Mouse (Mus musculus): ENCODE measurements at regions not wholly inside any gene's neighbourhood (a gene's known extent, or its start where the extent isn't known, plus 50 kb on each side); places are given as distances from the start of the nearest gene placed in this dataset.

GRCm38 (mm10) chr2:159284525-159285189 is 490.1 kb downstream of the Dhx35 start:
- no peaks in the 10 kb centered on the region for H3K9me3 ChIP-seq
- ATAC-seq (ENCODE audit: insufficient number of reproducible peaks, insufficient read depth, low FRiP score, low TSS enrichment, low read depth) = no peak
- 84% methylated on average over 8 of the region's 8 CpGs for WGBS

GRCm38 (mm10) chr2:159287996-159288563 is 493.5 kb downstream of the Dhx35 start:
- Histone ChIP-seq H3K4me3 (replicated peaks) (no peak overlapping the region), H3K27me3 (no peaks in the 10 kb centered on the region; the same call in 1 of the 2 replicates), H3K4me1 (replicated peaks) (peaks cover 4% of the 10 kb centered on the region; the same call in 1 of the 2 replicates), H3K27ac (no peak overlapping the region), H3K4me2 (no peak overlapping the region), H3K9ac (replicated peaks) (no peak overlapping the region), H3K36me3 (no peaks in the 10 kb centered on the region), H3K9me3 (no peaks in the 10 kb centered on the region)
- 50% methylated on average over 6 of the region's 6 CpGs for WGBS
- no peak for ATAC-seq (ENCODE audit: insufficient number of reproducible peaks, insufficient read depth, low FRiP score, low TSS enrichment, low read depth)

More at GRCm38 (mm10) chr2:159284525-159285189, 490.1 kb downstream of the Dhx35 start:
- Histone ChIP-seq H3K4me1 (replicated peaks) (peaks cover 17% of the 10 kb centered on the region), H3K4me3 (replicated peaks) (no peak overlapping the region), H3K27ac (no peak overlapping the region), H3K27me3 (no peaks in the 10 kb centered on the region), H3K36me3 (no peaks in the 10 kb centered on the region), H3K9ac (replicated peaks) (no peak overlapping the region), H3K4me2 (no peak overlapping the region)

- Histone ChIP-seq H3K27ac (no peak overlapping the region), H3K9me3 (no peaks in the 10 kb centered on the region), H3K4me3 (replicated peaks) (no peak overlapping the region), H3K4me2 (no peak overlapping the region), H3K9ac (replicated peaks) (no peak overlapping the region), H3K27me3 (no peaks in the 10 kb centered on the region; the same call in 1 of the 2 replicates), H3K36me3 (no peaks in the 10 kb centered on the region), H3K4me1 (replicated peaks) (peaks cover 4% of the 10 kb centered on the region; the same call in 1 of the 2 replicates)
- ATAC-seq (ENCODE audit: insufficient number of reproducible peaks, insufficient read depth, low FRiP score, low TSS enrichment, low read depth) = no peak
- WGBS = 74% methylated on average over 1 of the region's 1 CpGs
Measured at GRCm38 (mm10) chr2:159290081-159290480, 495.5 kb downstream of the Dhx35 start.

GRCm38 (mm10) chr2:159307001-159307400 is 512.4 kb downstream of the Dhx35 start:
- no peaks in the 10 kb centered on the region for H3K36me3 ChIP-seq
- peaks cover 8% of the 10 kb centered on the region; the same call in 1 of the 2 replicates for H3K4me1 ChIP-seq (replicated peaks)
- WGBS = 42% methylated on average over 7 of the region's 7 CpGs
- no peak for ATAC-seq (ENCODE audit: insufficient number of reproducible peaks, insufficient read depth, low FRiP score, low TSS enrichment, low read depth)
- no peak overlapping the region for H3K27ac ChIP-seq
- no peaks in the 10 kb centered on the region for H3K27me3 ChIP-seq
- H3K4me3 ChIP-seq (replicated peaks) = no peak overlapping the region
- H3K9ac ChIP-seq (replicated peaks) = no peak overlapping the region
- no peak overlapping the region for H3K4me2 ChIP-seq
- H3K9me3 ChIP-seq = no peaks in the 10 kb centered on the region

- Histone ChIP-seq H3K4me1 (replicated peaks) (no peaks in the 10 kb centered on the region), H3K27me3 (no peaks in the 10 kb centered on the region), H3K27ac (no peak overlapping the region), H3K36me3 (no peaks in the 10 kb centered on the region), H3K9ac (replicated peaks) (no peak overlapping the region), H3K4me3 (replicated peaks) (no peak overlapping the region), H3K4me2 (no peak overlapping the region), H3K9me3 (no peaks in the 10 kb centered on the region)
- ATAC-seq (ENCODE audit: insufficient number of reproducible peaks, insufficient read depth, low FRiP score, low TSS enrichment, low read depth) = no peak
- WGBS = 62% methylated on average over 3 of the region's 3 CpGs
Measured at GRCm38 (mm10) chr2:159334711-159335110, 540.1 kb downstream of the Dhx35 start.

GRCm38 (mm10) chr2:159336646-159337045 is 542.0 kb downstream of the Dhx35 start:
- H3K4me2 ChIP-seq = no peak overlapping the region
- 72% methylated on average over 2 of the region's 2 CpGs for WGBS
- H3K9ac ChIP-seq (replicated peaks) = no peak overlapping the region
- ATAC-seq (ENCODE audit: insufficient number of reproducible peaks, insufficient read depth, low FRiP score, low TSS enrichment, low read depth) = no peak
- no peak overlapping the region for H3K4me3 ChIP-seq (replicated peaks)
- no peaks in the 10 kb centered on the region for H3K27me3 ChIP-seq
- H3K36me3 ChIP-seq = no peaks in the 10 kb centered on the region
- no peaks in the 10 kb centered on the region for H3K9me3 ChIP-seq
- no peak overlapping the region for H3K27ac ChIP-seq
- H3K4me1 ChIP-seq (replicated peaks) = no peaks in the 10 kb centered on the region

GRCm38 (mm10) chr2:159343624-159344560 is 549.3 kb downstream of the Dhx35 start:
- H3K27ac ChIP-seq = no peak overlapping the region
- no peaks in the 10 kb centered on the region for H3K36me3 ChIP-seq
- H3K9ac ChIP-seq (replicated peaks) = no peak overlapping the region
- no peak overlapping the region for H3K4me2 ChIP-seq
- 83% methylated on average over 5 of the region's 5 CpGs for WGBS
- no peaks in the 10 kb centered on the region for H3K9me3 ChIP-seq
- no peak for ATAC-seq (ENCODE audit: insufficient number of reproducible peaks, insufficient read depth, low FRiP score, low TSS enrichment, low read depth)
- H3K4me3 ChIP-seq (replicated peaks) = no peak overlapping the region
- no peaks in the 10 kb centered on the region for H3K4me1 ChIP-seq (replicated peaks)
- H3K27me3 ChIP-seq = no peaks in the 10 kb centered on the region

- no peak overlapping the region for H3K27ac ChIP-seq
- H3K27me3 ChIP-seq = no peaks in the 10 kb centered on the region
- H3K9ac ChIP-seq (replicated peaks) = no peak overlapping the region
- no peaks in the 10 kb centered on the region for H3K9me3 ChIP-seq
- H3K36me3 ChIP-seq = no peaks in the 10 kb centered on the region
- H3K4me2 ChIP-seq = no peak overlapping the region
- WGBS = 76% methylated on average over 2 of the region's 2 CpGs
- H3K4me3 ChIP-seq (replicated peaks) = no peak overlapping the region
- no peak for ATAC-seq (ENCODE audit: insufficient number of reproducible peaks, insufficient read depth, low FRiP score, low TSS enrichment, low read depth)
- H3K4me1 ChIP-seq (replicated peaks) = peaks cover 13% of the 10 kb centered on the region; the same call in 1 of the 2 replicates
Measured at GRCm38 (mm10) chr2:159354247-159354646, 559.6 kb downstream of the Dhx35 start.

- Histone ChIP-seq H3K27me3 (no peaks in the 10 kb centered on the region), H3K4me1 (replicated peaks) (peaks cover 13% of the 10 kb centered on the region; the same call in 1 of the 2 replicates), H3K9ac (replicated peaks) (no peak overlapping the region), H3K36me3 (no peaks in the 10 kb centered on the region), H3K9me3 (no peaks in the 10 kb centered on the region), H3K4me3 (replicated peaks) (no peak overlapping the region), H3K4me2 (no peak overlapping the region), H3K27ac (no peak overlapping the region)
- WGBS = 15% methylated on average over 5 of the region's 5 CpGs
- no peak for ATAC-seq (ENCODE audit: insufficient number of reproducible peaks, insufficient read depth, low FRiP score, low TSS enrichment, low read depth)
Measured at GRCm38 (mm10) chr2:159356503-159356902, 561.9 kb downstream of the Dhx35 start.

- WGBS = 79% methylated on average over 3 of the region's 3 CpGs
- Histone ChIP-seq H3K36me3 (no peaks in the 10 kb centered on the region), H3K9me3 (no peaks in the 10 kb centered on the region), H3K4me3 (replicated peaks) (no peak overlapping the region), H3K27ac (no peak overlapping the region), H3K4me2 (no peak overlapping the region), H3K9ac (replicated peaks) (no peak overlapping the region), H3K4me1 (replicated peaks) (peaks cover 9% of the 10 kb centered on the region; the same call in 1 of the 2 replicates), H3K27me3 (no peaks in the 10 kb centered on the region)
- ATAC-seq (ENCODE audit: insufficient number of reproducible peaks, insufficient read depth, low FRiP score, low TSS enrichment, low read depth) = no peak
Measured at GRCm38 (mm10) chr2:159361371-159361770, 566.8 kb downstream of the Dhx35 start.

- no peak overlapping the region for H3K4me2 ChIP-seq
- H3K9ac ChIP-seq (replicated peaks) = no peak overlapping the region
- H3K27ac ChIP-seq = no peak overlapping the region
- H3K4me3 ChIP-seq (replicated peaks) = no peak overlapping the region
- 39% methylated on average over 10 of the region's 10 CpGs for WGBS
- no peaks in the 10 kb centered on the region for H3K36me3 ChIP-seq
- no peaks in the 10 kb centered on the region for H3K27me3 ChIP-seq
- no peaks in the 10 kb centered on the region for H3K9me3 ChIP-seq
- H3K4me1 ChIP-seq (replicated peaks) = no peaks in the 10 kb centered on the region
- no peak for ATAC-seq (ENCODE audit: insufficient number of reproducible peaks, insufficient read depth, low FRiP score, low TSS enrichment, low read depth)
Measured at GRCm38 (mm10) chr2:159392865-159393264, 598.3 kb downstream of the Dhx35 start.

Measured in limb, embryonic 12.5 days (tissue).